Mouse (Mus musculus) thymus, postnatal 0 days (tissue): ENCODE results near the gene Megf11. TPM values are rescaled to one million over a fixed set of nuclear protein-coding genes. Genes with fewer than 3 reads are reported as not detected.

Source experiments
- DNase-seq: peaks from one replicate; pipeline ENCODE4 v3.0.0-alpha.2; 2015; ENCODE audit warnings: low spot score
- polyA plus RNA-seq: library from polyadenylated mRNA; unstranded; fragments of >200 nt; fragmentation: Nextera tagmentation; extraction: Ambion mirVana; gene quantifications from 2 replicates; pipeline ENCODE4 v1.2.1, GENCODE M21; 2015

The Megf11 gene
- polyA plus RNA-seq, 1 experiment from 2014 or later = 0.75 TPM

DNA sequence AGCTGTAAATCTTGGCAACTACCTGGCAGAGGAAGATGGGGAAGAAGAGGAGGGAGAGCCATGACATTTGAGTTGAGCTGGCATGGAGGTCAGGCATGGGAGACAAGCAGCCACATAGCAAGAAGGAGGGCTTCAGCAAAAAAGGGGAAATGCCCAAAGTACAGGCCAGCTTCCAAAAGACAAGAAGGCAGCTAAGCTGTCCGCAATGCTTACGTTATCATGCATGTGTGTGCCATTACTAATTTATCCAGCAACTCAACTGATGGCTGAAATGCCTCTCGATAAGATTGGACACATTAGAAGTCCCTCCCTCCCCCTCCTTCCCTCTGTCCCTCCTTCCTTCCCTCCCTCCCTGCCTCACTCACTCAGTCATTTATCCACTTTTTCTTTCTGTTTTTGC is 260.0 kb downstream of the Megf11 start:
- DNase-seq = no peak

DNA sequence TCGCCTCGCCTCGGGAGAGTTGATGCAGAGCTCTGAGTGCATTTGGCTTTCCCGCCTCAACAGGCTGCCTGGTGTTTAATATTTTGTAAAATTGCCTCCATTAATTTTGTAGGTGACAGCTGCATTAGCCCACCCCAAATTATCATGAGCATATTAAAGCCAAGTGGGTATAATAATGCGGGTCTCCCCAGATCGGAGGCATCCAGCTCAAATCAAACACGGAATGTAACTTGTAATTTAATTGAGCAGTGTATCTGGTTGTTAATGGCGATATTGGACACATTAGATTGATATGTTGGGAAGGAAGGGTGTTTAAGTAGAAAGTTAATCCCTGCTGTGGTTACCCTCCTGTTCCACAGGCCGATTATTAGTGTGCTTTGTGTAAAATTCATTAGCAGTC is 264.0 kb downstream of the Megf11 start:
- DNase-seq = no peak

DNA sequence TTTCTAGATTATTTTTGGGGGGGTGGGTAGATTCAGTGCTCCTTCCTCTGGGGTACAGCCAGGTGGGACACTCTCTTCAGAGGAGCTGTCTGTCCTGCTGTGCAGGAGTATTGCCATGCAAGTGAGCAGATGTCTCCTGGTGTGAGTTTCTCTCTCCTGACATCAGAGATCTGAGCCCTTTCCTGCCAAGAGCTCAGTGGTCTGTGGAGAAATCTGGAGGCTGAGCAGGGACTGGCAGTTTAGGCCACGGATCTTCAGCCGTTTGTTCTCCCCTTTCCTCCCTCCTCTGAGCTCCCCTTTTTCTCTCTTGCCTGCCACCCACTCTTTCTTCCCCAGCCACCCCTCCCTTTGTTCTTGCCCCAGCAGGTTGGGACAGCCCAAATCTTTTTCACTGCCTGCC is 264.5 kb downstream of the Megf11 start:
- no peak for DNase-seq

DNA sequence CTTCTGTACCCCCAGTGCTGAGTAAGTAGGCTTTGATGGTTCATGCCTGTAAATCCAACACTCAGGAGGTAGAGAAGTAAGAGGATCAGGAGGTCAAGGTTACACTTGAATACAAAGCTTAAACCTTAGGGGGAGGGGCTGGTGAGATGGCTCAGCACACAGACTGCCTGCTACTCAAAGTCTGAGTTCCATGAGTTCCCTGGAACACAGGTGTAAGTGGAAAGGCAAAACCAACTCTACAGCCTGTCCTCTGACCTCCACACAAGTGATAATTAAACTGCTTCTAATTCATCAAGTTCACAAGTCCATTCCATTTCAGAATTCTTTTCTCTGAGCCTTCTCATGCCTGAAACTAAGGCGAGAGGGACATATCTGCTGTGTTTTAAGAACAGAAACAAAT is 265.8 kb downstream of the Megf11 start:
- no peak for DNase-seq

DNA sequence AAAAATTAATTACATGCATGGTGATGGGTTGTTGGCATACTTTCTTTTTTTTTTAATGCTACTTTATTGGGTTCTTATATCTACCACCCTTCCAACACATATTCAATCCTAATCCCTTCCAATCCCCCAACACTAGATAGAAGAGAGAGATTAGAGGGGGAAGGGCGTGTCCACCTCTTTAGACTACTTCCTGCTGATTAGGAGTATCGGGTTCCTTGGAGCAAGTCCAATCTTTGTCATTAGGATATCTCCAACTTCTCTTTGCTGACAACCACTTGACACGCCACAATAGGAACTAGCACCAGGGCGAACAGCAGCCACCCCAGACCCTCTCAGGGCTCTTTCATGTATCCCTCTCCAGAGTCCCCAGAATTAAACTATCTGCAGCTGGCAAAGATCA is 266.3 kb downstream of the Megf11 start:
- DNase-seq = no peak

DNA sequence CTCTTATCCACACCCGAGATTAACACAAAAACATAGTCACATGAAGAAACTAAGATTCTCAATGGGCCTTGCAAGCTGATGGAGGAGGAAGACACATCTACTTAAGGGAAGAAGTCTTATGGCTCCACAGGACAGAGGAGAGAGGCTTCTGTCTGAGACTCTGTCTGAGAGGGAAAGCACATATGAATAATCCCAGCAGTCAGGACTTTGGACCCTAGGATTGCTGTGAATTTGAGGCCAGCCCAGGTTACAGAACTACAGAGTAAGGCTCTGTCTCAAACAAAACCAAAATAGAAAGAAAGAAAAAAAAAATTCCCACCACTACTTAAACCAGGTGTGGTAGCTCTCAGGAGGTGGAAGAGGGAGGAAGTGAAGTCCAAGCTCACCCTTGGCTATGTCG is 266.7 kb downstream of the Megf11 start:
- no peak for DNase-seq

DNA sequence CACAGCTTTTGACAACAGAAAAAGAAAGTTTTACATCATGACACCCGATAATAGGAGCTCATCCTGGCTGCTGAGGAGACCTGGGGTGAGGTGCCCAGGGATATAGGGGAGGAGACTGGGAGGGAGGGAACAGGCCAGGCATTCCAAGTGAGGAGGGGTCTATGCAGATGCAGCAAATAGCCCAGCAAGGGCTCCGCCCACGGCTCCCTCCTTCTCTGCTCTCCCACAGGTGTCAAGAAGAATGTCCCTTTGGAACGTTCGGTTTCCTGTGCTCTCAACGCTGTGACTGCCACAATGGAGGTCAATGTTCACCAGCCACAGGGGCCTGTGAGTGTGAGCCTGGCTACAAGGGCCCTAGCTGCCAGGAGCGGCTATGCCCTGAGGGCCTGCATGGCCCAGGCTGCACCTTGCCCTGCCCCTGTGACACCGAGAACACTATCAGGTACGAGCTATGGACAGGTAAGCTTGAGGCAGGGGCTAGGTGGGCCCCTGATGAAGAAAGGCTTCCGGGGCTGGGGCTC is 267.5 kb downstream of the Megf11 start:
- DNase-seq = no peak

DNA sequence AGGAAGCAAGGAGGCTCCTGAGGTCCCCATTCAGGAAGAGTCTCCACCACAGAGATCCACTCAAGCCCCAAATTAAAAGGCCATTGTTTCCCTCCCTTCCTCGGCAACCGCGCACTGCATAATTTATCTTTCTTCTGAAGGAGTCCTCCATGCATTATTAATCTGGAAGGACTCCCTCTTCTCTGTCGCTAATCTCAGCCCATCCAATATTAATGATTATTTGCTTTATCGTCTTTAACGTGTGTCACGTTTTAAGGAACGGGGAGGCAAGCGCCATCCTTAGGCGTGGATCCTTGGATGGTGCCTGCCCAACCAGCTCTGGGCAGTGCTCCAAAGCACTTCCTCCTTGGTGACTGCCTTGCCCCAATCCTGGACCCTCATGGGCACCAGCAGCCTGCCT is 269.3 kb downstream of the Megf11 start:
- DNase-seq = no peak

DNA sequence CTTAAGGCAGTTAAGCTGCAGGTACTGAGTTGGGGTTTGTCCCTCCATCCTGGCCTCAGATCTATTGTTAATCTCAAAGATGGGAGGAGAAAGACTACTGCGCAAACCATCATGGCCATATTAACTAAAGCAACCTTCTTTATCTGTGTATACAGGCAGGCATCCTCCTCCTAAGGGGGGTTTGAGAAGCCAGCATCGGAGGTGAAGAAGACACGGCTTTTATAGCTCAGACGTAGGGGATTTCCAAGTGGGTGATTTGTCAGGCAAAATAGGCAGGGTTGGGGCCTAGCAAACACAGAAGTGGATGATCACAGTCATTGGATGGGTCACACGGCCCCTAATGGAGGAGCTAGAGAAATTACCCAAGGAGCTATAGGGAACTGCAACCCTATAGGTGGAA is 271.2 kb downstream of the Megf11 start:
- DNase-seq = no peak

DNA sequence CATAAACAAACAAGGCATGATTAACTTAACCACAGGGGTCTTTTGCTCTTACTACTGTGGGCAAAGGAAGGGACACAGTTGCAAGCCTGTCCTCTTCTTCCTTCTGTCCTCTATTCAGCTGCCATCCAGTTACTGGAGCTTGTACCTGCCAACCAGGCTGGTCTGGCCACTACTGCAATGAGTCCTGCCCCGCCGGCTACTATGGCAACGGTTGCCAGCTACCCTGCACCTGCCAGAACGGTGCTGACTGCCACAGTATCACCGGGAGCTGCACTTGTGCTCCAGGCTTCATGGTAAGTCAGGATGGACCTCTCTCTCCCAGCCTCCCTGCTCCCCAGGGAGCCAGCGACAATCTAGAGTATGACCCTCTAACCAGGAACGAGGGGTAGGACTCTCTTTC is 274.8 kb downstream of the Megf11 start:
- no peak for DNase-seq

DNA sequence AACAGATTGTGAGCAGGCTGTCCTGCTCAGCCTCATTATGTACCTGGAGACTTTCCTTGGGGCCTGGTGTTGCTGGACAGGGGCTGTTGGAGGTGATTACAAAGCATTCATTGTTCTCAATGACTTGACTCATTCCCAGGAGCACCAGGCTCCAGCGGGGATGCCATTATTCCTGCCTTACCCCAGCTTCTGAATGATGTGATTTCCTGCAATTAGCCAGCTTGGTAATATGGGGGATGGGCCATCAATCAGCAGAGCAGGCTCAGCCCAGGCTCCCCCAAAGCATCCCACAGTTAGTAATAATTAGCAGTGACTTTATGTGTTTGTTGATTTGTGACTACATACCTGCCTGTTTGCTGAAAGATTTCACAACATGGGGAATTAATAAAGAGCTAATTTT is 279.2 kb downstream of the Megf11 start:
- no peak for DNase-seq

DNA sequence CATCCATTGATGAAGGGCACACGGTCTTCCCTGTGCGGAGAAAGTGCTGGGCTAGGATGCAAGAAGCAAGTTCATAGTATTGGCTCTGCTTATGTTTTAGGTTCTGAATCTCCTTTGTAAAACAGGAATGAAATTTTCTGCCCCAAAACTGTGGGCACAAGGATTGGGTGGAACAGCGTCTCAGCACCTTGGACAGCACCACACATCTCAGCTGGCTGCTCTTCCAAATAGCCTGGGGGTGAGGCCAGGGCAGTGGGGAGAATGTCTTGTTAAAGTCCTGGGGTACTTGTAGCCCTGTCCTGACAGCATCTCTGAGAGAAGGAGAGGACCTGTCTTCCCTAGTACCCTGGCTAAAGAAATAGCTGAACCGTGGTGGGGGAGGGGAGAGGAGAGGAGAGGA is 281.1 kb downstream of the Megf11 start:
- peak; percentile 22 for DNase-seq

DNA sequence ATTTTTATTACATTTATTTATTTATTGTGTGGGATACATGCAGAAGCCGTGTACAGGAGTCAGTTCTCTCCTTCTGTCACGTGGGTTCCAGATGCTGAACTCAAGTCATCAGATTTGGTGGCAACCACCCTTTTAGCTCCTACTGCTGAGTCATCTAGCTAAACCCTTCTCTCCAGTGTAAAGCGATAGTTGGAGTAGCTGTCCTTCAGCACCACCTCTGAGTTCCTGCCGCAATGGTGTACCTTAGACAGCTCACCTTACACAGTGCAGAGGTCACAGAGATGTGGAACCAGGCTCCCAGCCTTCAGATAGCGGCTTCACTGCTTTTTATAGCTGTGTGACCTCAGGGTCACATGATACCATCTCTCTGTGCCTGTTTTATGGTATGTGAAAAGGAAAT is 282.1 kb downstream of the Megf11 start:
- peak; percentile 43 for DNase-seq

DNA sequence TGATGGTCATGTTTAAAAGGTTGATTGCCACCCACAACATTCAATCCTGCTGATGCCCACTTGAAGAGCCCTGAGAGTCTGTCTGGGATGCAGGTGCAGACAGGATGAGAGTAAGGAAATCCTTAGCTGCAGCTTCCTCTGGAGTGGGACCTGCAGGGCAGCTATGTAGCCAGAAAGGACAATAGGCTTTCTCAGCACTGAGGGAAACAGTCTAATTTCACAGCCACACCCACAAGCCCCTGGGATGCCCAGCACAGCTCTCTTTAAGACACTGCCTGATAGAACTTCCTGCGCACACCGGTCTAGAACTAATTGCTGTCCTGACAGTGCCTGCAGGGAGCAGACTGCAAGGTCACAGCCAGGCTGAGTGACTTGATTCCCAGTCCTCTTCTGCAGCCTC is 282.6 kb downstream of the Megf11 start:
- no peak for DNase-seq

DNA sequence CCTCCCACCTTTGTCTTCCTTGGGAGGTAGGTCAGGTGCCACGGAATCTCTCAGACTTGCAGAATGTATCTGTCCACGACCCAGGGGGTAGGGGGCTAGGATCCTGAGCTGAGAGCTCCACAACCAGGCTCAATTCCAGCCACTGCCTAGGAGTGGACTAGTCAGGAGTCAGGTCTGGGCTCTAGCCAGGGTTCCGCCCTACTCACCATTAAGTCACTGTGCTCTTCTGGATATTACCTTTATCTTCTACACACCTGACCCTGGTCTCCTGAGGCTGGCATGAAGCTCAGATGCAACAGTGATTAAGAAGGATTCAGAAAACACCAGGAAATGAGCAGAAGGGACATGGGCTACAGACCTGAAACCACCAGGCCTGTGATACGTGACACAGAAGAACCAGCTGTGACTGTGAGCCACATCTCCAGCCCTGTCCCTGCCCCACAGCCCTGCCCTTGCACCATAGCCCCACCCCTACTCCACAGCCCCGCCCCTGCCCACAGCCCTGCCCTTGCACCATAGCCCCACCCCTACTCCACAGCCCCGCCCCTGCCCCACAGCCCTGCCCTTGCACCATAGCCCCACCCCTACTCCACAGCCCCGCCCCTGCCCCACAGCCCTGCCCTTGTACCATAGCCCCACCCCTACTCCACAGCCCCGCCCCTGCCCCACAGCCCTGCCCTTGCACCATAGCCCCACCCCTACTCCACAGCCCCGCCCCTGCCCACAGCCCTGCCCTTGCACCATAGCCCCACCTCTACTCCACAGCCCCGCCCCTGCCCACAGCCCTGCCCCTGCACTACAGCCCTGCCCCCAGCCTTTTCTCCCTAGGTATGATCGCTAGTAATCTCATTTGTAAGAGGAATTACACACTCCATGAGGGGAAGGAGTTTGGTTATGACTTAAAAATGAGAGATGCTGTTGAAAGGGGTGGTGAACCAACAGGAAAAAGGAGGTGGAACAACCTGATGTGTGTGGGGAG is 286.2 kb downstream of the Megf11 start:
- DNase-seq = peak; percentile 16

DNA sequence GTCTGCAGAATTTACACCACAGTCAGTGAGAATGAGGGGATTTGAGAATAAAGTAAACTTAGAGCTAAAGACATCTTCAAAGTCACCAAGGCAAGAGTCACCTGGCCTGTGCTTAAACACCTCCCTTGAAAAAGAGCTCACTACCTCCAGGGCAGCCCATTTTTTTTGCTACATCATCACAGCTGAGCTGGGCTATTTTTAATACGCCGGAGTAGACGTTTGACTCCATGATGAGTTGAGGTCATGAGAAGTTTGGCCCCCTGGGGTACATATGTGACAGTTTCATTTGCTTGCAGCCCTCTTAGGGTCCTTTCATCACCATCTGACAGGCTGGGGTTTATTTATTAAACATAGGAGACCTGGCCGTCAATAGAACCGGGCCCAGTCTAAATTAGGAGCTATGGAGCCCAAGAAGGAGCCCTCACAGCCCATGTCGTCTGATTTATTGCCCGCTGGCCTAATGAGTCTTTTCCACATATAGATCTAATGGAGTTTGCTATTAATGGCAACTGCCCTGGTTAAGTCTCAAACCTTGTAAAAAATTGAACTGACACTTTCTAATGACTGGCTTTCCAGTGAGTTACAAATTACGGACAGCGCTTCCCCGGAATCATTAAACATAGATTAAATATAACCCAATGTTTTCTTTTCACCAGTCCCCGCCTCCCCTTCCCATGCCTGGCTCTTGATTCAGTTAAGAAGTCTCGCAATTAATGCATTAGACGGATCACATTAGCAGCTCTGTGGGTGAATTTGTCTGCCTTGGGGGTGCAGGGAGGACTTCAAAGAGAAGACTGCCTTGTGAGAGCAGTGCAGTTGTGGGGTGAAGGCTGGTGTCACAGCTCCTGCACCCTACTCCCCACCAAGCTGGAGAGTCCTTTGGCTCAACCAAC is 301.9 kb downstream of the Megf11 start:
- DNase-seq = no peak

DNA sequence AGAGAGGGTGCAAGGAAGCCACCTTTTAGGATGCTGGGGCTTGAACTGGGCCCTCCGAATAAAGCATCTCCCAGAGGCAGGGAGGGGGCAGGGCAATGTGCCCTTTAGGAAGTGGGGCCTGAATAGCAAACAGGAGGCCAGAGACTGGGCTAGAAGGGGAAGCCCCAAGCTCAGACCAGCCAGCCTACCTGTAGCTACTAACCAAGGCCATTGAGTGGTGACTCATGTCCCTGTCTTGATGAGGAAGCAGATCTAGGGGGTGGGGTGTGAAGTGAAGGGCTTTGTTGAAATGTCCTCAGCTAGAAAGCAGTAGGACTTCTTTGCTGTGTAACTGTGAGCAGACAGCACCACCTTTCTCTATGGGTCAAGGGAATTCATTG is 302.6 kb downstream of the Megf11 start:
- no peak for DNase-seq

DNA sequence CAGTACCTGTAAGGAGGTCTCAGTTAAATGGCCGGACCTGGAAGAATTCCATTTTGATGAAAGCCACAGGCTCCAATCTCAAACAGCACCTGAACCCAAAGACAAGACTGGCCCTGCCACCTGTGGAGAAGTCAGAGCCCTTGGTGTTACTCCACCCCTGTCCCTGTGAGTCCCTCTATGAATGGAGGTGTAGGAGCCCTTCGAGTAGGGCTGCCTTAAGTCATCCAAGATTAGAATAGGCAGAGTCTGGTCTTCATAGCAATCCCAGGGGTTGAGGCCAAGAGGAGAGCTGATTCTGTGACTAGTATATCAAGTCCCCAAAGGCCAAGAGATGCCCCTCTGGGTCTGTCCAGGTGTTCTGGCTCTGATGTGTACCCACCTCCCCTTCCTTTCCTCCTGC is 305.3 kb downstream of the Megf11 start:
- DNase-seq = no peak

DNA sequence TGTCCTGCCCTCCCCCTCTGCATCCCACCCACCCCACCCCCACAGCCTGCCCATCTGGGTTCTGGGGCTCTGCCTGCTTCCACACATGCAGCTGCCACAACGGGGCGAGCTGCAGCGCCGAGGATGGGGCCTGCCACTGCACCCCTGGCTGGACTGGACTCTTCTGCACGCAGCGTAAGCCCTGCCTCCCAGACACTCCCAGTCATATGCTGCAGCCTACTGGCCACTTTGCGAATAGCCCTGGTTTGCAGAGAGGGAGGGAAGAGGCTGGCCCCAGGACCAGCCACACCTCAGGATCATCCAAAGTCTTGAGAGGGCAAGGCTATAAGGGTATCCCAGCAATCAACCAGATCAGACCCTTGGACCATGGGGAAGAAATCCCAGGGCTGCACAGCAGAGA is 305.8 kb downstream of the Megf11 start:
- DNase-seq = peak; percentile 13

DNA sequence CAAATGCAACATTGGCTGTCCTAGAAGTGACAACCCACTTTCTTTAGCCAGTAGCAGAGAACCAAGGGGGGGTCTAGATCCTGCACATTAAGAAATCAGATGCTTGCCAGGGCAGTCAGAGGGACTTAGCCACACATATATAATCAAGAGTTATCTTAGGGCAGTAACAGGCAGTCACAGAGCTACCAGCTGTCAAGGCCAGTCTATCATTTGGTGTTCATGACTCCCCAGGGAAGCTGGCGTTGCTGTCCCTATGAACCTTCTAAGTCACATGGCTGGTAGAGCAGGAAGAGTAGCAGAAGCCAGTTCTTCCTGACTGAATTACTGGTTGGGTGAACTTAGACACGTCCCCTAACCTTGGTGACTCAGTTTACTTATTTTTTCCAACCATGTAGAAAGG is 307.7 kb downstream of the Megf11 start:
- DNase-seq = no peak

DNA sequence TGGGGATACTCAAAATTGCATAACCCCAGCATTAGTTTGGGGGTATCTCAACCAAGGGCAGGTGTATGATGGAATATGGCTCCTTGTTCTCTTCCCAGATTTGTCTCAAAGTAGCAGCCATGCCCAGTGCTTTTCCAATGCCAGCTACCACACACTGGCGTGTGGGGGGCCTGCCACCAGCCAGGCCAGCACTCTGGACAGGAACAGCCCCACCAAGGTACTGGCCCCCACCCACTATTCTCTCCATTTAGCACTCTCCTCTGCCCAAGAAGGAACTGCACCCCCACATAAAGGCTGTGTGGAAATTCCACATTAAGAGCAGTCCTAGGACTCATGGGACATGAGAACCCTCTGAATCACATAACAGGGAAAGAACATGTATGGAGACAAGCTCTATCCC is 309.8 kb downstream of the Megf11 start:
- no peak for DNase-seq

DNA sequence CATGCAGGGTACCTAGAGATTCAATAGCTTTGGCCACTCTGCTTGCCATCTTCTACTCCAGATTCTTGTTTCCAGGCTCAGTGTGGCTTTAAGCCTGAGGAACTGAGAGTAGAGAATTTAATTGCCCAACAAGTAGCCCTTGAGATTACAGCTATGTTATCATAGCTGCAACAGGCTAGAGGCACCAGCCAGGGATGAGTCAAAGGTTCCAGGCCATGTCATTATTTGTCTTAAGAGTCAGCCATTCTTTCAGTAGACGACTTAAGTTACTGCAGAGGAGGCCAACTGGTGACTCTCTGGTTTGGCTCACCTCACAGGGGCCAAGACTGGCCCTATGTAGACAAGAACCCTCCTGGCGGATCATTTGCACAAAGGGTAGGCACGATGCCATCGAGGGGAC is 311.0 kb downstream of the Megf11 start:
- DNase-seq = no peak
